Mouse (Mus musculus) lung, adult 2 months (tissue): ENCODE measurements around the gene Inhbc.

Source experiments
- CTCF ChIP-seq: fragments of 200-500 bp; IDR thresholded peaks from 2 replicates; pipeline ENCODE4 v1.5.1; 2011; ENCODE audit warnings: mild to moderate bottlenecking, low read length, control low read depth; ENCODE audit not compliant: insufficient read depth
- POLR2A ChIP-seq: fragments of 200-500 bp; IDR thresholded peaks from 2 replicates; pipeline ENCODE4 v1.6.1; 2011; ENCODE audit warnings: low read depth, mild to moderate bottlenecking, control low read depth, low read length, borderline replicate concordance; ENCODE audit errors: extremely low read depth

- no peak for TF ChIP-seq CTCF
- no peak for TF ChIP-seq POLR2A
Measured at GRCm38 (mm10) chr10:127346173-127346572, 24.1 kb downstream of the Inhbc start.
